Mouse (Mus musculus): Measurements from ENCODE around the gene Tas2r136.

Tas2r136 gene

DNA sequence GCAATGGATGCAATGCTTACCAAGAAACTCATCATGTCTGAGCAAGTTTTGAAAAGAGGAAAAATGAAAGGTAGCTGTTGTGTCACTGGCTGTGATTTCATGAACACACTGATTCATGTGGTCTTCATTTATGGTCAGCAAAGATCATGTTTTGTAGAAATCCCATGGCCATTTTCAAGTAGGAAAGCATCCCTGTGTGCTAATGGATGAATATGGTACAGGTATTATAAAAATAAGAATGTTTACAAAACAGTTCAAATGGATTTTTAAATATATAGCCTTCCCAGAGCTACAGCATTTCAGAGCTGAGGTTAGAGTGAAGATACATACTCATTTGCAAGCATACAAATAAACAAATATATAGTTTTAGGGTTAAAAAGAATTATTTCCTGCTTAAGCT lies at the start of gene Tas2r136:
Gene Tas2r136 (minus strand): TSS at position 101 of the 400 bp plus-strand sequence.
- DNase-seq (ENCODE audit: low spot score in 2 of 2): no peak

DNA sequence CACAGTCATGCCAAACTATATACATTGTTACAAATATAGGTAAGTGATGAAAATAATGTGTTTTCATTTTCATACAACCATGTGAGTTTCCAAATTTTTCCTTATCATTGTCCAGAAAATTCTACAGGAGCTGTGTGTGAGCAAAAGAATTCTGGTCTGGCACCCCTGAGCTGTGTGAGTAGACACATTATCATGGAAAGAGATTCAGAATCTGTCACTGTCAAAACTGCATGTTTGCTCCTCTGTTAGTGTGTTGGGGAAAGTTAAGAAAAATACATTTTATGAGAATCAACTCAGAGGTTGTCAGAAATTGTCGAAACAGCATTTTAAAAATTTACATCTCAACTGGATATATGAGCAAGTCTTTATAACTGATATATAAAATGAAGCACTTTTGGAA lies 24.6 kb upstream of the Tas2r136 start, which contains the start of gene Tas2r117:
Gene Tas2r117 (plus strand): TSS at position 301 of the 400 bp plus-strand sequence.
- DNase-seq (ENCODE audit: low spot score in 2 of 2): no peak

DNA sequence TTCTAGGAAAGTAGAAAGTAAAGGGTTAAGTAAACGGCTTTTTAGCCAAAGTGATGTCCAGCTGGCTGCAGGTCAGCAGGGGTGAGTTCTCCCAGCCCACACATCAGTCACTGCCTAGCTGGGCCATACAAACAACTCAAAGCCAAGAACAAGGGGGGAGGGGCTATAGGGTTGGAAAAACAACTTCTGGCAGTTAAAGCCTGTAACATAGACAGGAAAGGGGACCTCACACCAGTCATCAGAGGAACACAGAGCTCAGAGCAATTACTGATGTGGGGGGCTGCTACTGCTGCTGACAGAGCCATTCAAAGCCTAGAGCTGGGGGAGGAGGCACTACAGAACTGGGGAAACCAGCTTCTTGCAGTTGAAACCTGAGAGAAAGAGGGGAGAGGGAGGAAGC lies 17.4 kb upstream of the Tas2r136 start:
- no peak for DNase-seq (ENCODE audit: low spot score in 2 of 2)

DNA sequence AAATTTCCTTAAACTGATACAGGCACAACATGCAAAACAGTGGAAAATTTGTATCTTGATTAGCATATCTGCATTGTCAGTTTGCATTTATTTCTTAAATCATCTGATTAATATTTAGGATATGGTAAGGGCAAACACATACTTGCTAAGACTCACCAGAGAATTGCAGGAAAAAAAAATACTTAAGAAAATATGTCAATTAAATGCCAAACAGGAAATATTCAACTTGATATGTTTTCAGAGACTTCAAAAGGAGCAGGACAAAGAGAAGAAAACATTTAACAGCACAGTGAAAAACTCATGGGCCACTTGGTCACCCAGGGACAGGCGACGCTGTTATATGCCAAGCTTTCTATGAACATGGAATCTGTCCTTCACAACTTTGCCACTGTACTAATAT lies 16.1 kb downstream of the Tas2r136 start, which contains the start of gene Tas2r102:
Gene Tas2r102 (plus strand): TSS at position 301 of the 400 bp plus-strand sequence.
- DNase-seq (ENCODE audit: low spot score in 2 of 2): no peak

DNA sequence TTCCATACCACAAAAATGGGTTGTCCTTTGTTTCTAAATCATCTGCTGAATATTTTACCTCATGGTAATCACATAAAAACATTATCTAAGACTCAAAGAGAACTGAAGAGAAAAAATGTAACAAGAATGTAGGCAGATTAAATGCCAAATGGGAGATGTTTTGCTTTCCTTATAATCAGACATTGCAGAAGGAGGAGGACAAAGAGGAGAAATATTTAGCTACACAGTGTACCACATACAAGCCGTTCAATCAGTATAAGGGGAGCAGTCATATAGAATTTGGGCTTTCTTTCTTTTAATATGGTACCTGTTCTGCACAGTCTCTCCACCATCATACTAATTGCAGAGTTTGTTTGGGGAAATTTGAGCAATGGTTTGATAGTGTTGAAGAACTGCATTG lies 23.5 kb downstream of the Tas2r136 start, which contains the start of gene Tas2r124:
Gene Tas2r124 (plus strand): TSS at position 301 of the 400 bp plus-strand sequence.
- no peak for DNase-seq (ENCODE audit: low spot score in 2 of 2)

DNA sequence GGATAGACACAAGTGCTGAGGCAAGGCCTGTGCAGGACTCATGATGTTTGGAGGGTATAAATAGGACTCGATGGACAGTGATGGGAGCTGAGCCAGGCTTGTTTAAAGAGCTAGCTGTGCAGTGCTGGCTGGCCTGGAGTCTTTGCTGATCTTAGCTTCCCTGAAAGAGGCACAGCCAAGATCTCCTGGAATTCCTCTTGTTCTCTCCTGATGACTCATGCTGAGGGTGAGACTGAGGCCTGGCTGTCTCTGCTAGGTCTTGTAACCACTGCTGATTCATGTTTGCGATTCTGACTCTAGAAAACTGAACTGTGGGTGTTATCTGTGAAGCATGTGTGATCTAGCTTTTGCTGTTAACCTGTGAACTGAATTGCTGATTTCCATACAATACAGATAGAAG lies 27.8 kb downstream of the Tas2r136 start:
- DNase-seq (ENCODE audit: low spot score in 2 of 2): no peak

DNA sequence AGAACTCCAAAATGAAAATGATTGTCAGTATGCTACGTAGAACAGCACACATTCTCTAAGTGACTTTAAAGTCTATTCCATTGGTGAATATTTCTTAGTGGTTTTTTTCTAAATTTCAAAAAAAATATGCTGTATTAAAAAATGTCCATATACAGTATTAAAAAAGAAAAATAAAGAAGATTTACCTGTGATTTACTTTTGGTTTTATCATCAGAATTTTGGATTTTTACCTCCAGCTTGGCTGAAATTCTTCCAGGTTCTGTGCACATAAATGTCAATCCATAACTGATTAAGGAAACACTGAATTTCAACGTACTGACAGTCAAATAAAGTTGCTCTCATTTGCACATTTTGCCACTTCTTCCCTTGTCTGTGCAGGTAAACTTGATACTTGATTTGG lies 40.0 kb downstream of the Tas2r136 start, which contains the start of gene Tas2r115:
Gene Tas2r115 (minus strand): TSS at position 101 of the 400 bp plus-strand sequence.
- DNase-seq (ENCODE audit: low spot score in 2 of 2): no peak

All from urinary bladder, postnatal 4 days (tissue).